Mouse (Mus musculus): ENCODE results near the gene Nup88. TPM values are rescaled to one million over a fixed set of nuclear protein-coding genes. Genes with fewer than 3 reads are reported as not detected.
"Not testable (repeated sequence)": the region's sequence is repeated elsewhere in the genome, so short reads cannot be mapped to it uniquely, and the experiment has no call there.

Nup88 gene
- polyA plus RNA-seq, 1 experiment = 49.4 TPM

DNA sequence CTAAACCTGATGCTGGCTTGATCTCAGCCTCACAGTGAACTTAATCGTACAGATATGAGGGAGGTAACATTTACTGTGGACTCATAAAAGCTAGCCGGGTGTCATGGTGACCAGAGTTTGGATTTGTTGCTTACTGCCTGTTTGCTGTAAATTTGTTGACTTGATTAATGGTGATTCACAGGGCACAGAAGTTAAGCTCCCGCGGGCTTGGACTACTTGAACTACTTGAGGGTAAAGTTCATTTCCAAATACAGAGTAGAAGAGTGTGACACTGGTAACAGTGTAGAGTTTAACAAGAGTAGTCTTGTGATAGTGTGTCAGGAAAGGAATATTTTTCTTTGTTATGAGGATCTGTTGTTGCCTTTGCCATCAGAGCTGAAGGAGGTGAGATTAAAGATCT lies 50.2 kb downstream of the Nup88 start:
- 97% methylated on average over 4 of the region's 4 CpGs for WGBS
- no peak overlapping the region for H3K27ac ChIP-seq (ENCODE audit: control insufficient read depth, insufficient read depth, low read length)
- no peak for DNase-seq
- TF ChIP-seq CTCF (IDR thresholded peaks at IDR 0.05; ENCODE audit: borderline replicate concordance, control insufficient read depth, extremely low read depth, insufficient read depth, low read length, poor library complexity) (no peak), POLR2A (IDR thresholded peaks at IDR 0.05; ENCODE audit: control insufficient read depth, extremely low read depth, insufficient read depth, low read length, poor library complexity) (no peak)
- peaks cover 43% of the 10 kb centered on the region for H3K36me3 ChIP-seq (ENCODE audit: control insufficient read depth, insufficient read depth, low read length)
- H3K4me3 ChIP-seq (ENCODE audit: control insufficient read depth, insufficient read depth, low read length) = no peak overlapping the region
- no peaks in the 10 kb centered on the region for H3K27me3 ChIP-seq (ENCODE audit: control insufficient read depth, insufficient read depth, low read length)
- no peaks in the 10 kb centered on the region for H3K4me1 ChIP-seq (replicated peaks; ENCODE audit: control insufficient read depth, insufficient read depth, low read length)

DNA sequence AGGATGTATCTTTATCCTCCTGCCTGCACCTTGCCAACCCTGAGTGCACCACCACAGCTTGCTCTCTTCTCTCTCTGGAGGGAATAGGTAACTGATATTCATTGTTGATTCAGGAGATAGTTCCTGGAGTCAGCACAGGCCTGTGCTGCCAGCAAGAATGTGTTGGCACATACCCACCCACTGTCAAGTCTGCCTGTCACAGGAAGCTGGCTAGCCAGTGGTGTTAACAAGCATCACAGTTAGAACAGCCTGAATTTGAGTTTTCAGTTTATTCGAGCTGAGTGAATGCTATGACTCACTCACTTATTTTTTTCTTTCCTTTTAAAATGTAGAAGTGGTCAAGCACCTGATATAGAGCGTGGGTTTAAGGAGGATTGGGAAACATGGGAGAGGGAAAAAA lies 51.9 kb downstream of the Nup88 start:
- H3K27ac ChIP-seq (ENCODE audit: control insufficient read depth, insufficient read depth, low read length) = no peak overlapping the region
- 92% methylated on average over 2 of the region's 2 CpGs for WGBS
- DNase-seq = no peak
- TF ChIP-seq CTCF (IDR thresholded peaks at IDR 0.05; ENCODE audit: borderline replicate concordance, control insufficient read depth, extremely low read depth, insufficient read depth, low read length, poor library complexity) (no peak), POLR2A (IDR thresholded peaks at IDR 0.05; ENCODE audit: control insufficient read depth, extremely low read depth, insufficient read depth, low read length, poor library complexity) (no peak)
- H3K27me3 ChIP-seq (ENCODE audit: control insufficient read depth, insufficient read depth, low read length) = no peaks in the 10 kb centered on the region
- no peaks in the 10 kb centered on the region for H3K4me1 ChIP-seq (replicated peaks; ENCODE audit: control insufficient read depth, insufficient read depth, low read length)
- H3K36me3 ChIP-seq (ENCODE audit: control insufficient read depth, insufficient read depth, low read length) = peaks cover 32% of the 10 kb centered on the region
- no peak overlapping the region for H3K4me3 ChIP-seq (ENCODE audit: control insufficient read depth, insufficient read depth, low read length)

DNA sequence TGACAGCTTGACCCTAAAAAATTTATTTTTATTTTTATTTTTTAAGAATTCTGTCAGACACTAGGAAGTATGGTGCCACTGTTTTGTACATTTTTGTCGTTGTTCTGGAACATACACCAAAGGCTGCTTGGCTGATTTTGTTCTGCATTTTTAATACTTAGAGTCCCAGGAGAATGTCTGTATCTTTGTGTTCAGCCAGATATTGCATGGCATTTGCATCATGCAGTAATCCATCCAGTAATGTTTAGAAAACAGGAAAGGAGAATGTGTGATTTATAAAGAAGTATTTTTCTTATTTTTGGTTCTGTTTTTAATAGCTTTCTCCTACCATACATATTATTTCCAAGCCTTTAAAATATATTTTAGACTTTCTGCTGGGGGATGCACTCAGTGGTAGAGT lies 57.9 kb downstream of the Nup88 start:
- TF ChIP-seq POLR2A (IDR thresholded peaks at IDR 0.05; ENCODE audit: control insufficient read depth, extremely low read depth, insufficient read depth, low read length, poor library complexity) (no peak), CTCF (IDR thresholded peaks at IDR 0.05; ENCODE audit: borderline replicate concordance, control insufficient read depth, extremely low read depth, insufficient read depth, low read length, poor library complexity) (no peak)
- Histone ChIP-seq H3K4me3 (ENCODE audit: control insufficient read depth, insufficient read depth, low read length) (no peak overlapping the region), H3K4me1 (replicated peaks; ENCODE audit: control insufficient read depth, insufficient read depth, low read length) (no peaks in the 10 kb centered on the region), H3K27ac (ENCODE audit: control insufficient read depth, insufficient read depth, low read length) (no peak overlapping the region), H3K36me3 (ENCODE audit: control insufficient read depth, insufficient read depth, low read length) (peaks cover 14% of the 10 kb centered on the region), H3K27me3 (ENCODE audit: control insufficient read depth, insufficient read depth, low read length) (no peaks in the 10 kb centered on the region)
- 83% methylated on average over 1 of the region's 1 CpGs for WGBS
- DNase-seq = no peak

DNA sequence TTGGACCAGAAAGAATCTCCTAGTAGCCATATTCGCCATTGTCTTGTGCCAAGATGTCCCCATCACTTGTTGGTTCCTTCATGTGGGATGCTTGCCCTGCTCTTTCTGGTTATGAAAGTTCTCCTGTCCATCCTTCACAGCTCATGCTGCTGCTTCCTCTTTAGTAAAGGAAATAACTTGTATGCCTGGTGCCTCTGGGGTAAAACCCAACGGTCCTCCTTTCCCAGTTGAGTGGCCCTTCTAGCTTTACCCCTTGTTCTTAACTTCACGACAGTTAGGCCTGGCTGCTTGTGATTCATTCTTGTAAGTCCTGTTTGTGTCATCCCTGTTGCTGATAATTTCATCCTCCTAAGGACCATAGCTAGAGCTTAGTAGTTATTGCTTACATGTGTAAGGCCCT lies 58.5 kb downstream of the Nup88 start:
- WGBS = 85% methylated on average over 3 of the region's 3 CpGs
- DNase-seq = no peak
- no peak overlapping the region for H3K4me3 ChIP-seq (ENCODE audit: control insufficient read depth, insufficient read depth, low read length)
- H3K27ac ChIP-seq (ENCODE audit: control insufficient read depth, insufficient read depth, low read length) = no peak overlapping the region
- TF ChIP-seq CTCF (IDR thresholded peaks at IDR 0.05; ENCODE audit: borderline replicate concordance, control insufficient read depth, extremely low read depth, insufficient read depth, low read length, poor library complexity) (no peak), POLR2A (IDR thresholded peaks at IDR 0.05; ENCODE audit: control insufficient read depth, extremely low read depth, insufficient read depth, low read length, poor library complexity) (no peak)
- H3K27me3 ChIP-seq (ENCODE audit: control insufficient read depth, insufficient read depth, low read length) = no peaks in the 10 kb centered on the region
- no peaks in the 10 kb centered on the region for H3K4me1 ChIP-seq (replicated peaks; ENCODE audit: control insufficient read depth, insufficient read depth, low read length)
- peaks cover 14% of the 10 kb centered on the region for H3K36me3 ChIP-seq (ENCODE audit: control insufficient read depth, insufficient read depth, low read length)

DNA sequence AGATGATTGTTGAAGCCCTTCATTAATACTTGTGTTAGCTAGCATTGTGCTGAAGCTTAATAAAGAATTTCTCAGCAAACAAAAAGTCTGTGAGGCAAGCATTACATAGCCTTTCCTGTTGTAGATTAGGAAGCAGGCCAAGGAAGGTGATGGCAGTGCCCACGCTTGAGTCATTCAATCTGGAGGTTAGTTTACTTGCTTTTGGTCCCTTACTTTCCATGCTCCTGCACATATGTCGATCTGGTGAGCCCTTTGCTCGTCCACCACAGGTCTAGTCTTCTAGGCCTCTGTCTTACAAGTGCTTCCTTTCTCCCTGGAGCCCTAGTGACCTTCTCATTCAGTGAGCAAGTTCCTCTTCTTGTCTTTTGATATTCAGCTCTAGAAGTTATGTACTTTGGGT lies 63.1 kb downstream of the Nup88 start:
- H3K36me3 ChIP-seq (ENCODE audit: control insufficient read depth, insufficient read depth, low read length) = peaks cover 14% of the 10 kb centered on the region
- no peaks in the 10 kb centered on the region for H3K27me3 ChIP-seq (ENCODE audit: control insufficient read depth, insufficient read depth, low read length)
- no peak for DNase-seq
- WGBS = 65% methylated on average over 3 of the region's 3 CpGs
- no peaks in the 10 kb centered on the region for H3K4me1 ChIP-seq (replicated peaks; ENCODE audit: control insufficient read depth, insufficient read depth, low read length)
- TF ChIP-seq POLR2A (IDR thresholded peaks at IDR 0.05; ENCODE audit: control insufficient read depth, extremely low read depth, insufficient read depth, low read length, poor library complexity) = no peak
- no peak for TF ChIP-seq CTCF (IDR thresholded peaks at IDR 0.05; ENCODE audit: borderline replicate concordance, control insufficient read depth, extremely low read depth, insufficient read depth, low read length, poor library complexity)
- no peak overlapping the region for H3K27ac ChIP-seq (ENCODE audit: control insufficient read depth, insufficient read depth, low read length)
- H3K4me3 ChIP-seq (ENCODE audit: control insufficient read depth, insufficient read depth, low read length) = no peak overlapping the region

DNA sequence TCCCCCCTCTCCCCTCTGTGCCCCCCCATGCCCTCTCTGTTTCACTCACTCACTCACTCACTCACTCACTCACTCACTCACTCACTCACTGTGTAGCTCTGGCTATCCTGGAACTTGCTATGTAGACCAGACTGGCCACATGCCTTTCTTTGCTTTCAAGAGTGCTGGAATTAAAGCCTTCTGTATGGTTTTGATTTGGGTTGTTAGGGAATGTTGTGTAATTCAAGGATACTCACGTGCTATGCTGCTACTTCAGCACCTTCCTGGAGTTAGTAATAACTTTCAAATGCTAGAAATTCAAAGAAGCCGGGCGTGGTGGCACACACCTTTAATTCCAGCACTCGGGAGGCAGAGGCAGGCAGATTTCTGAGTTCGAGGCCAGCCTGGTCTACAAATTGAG lies 71.6 kb downstream of the Nup88 start:
- H3K27ac ChIP-seq (ENCODE audit: control insufficient read depth, insufficient read depth, low read length) = not testable (repeated sequence)

DNA sequence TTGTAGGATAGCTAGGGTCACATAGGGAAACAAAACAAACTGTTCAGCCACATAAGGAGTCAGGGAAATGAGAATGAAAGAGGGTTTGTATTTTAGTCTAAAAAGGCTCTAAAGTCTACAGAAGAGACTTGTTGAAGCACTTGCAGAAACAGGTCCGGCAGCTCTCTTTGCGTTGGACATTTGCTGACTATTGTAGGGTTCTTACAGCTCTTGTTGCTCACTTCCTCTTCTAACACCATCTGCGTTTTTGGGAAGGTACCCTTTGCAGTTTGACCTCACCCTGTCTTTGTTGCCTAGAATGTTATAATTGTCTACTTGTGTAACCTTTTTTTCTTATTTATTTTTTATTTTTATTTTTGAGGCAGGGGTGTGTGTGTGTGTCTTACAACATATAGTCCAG lies 72.1 kb downstream of the Nup88 start:
- H3K36me3 ChIP-seq (ENCODE audit: control insufficient read depth, insufficient read depth, low read length) = peaks cover 16% of the 10 kb centered on the region; the same call in 1 of the 2 replicates
- no peaks in the 10 kb centered on the region for H3K4me1 ChIP-seq (replicated peaks; ENCODE audit: control insufficient read depth, insufficient read depth, low read length)
- no peak overlapping the region for H3K27ac ChIP-seq (ENCODE audit: control insufficient read depth, insufficient read depth, low read length)
- H3K4me3 ChIP-seq (ENCODE audit: control insufficient read depth, insufficient read depth, low read length) = no peak overlapping the region
- no peak for DNase-seq
- WGBS = 38% methylated on average over 3 of the region's 3 CpGs
- no peaks in the 10 kb centered on the region for H3K27me3 ChIP-seq (ENCODE audit: control insufficient read depth, insufficient read depth, low read length)
- TF ChIP-seq POLR2A (IDR thresholded peaks at IDR 0.05; ENCODE audit: control insufficient read depth, extremely low read depth, insufficient read depth, low read length, poor library complexity) = no peak
- no peak for TF ChIP-seq CTCF (IDR thresholded peaks at IDR 0.05; ENCODE audit: borderline replicate concordance, control insufficient read depth, extremely low read depth, insufficient read depth, low read length, poor library complexity)

More for the DNA sequence above, 71.6 kb downstream of the Nup88 start:
- not testable (repeated sequence) for H3K4me1 ChIP-seq (replicated peaks; ENCODE audit: control insufficient read depth, insufficient read depth, low read length); DNase-seq; H3K4me3 ChIP-seq (ENCODE audit: control insufficient read depth, insufficient read depth, low read length); H3K27me3 ChIP-seq (ENCODE audit: control insufficient read depth, insufficient read depth, low read length)
- 96% methylated on average over 5 of the region's 5 CpGs for WGBS
- H3K36me3 ChIP-seq (ENCODE audit: control insufficient read depth, insufficient read depth, low read length) = peaks cover 16% of the 10 kb centered on the region; the same call in 1 of the 2 replicates

Other genes starting within 250 kb of the Nup88 start
- 3.9 and 4.6 TPM in 2 replicates for gene Zfp3, start 205.8 kb downstream of the Nup88 start, polyA plus RNA-seq (2012; rRNA removed)
- 2.4 and 3.1 TPM in 2 replicates for gene Scimp, start 157.4 kb downstream of the Nup88 start, polyA plus RNA-seq (2012; rRNA removed)
- gene Rabep1, start 125.2 kb downstream of the Nup88 start, polyA plus RNA-seq (2012; rRNA removed) = 3.5 and 3.7 TPM in 2 replicates
- gene Rpain, start 240 bp upstream of the Nup88 start, polyA plus RNA-seq (2012; rRNA removed) = 45.5 and 63.5 TPM in 2 replicates
- 132 and 253 TPM in 2 replicates for gene C1qbp, start 13.1 kb upstream of the Nup88 start, polyA plus RNA-seq (2012; rRNA removed)
- 26.4 and 28.4 TPM in 2 replicates for gene Dhx33, start 34.5 kb upstream of the Nup88 start, polyA plus RNA-seq (2012; rRNA removed)
- gene Mis12, start 49.6 kb upstream of the Nup88 start, polyA plus RNA-seq (2012; rRNA removed) = 8.6 and 10.0 TPM in 2 replicates
- gene Derl2, start 49.9 kb upstream of the Nup88 start, polyA plus RNA-seq (2012; rRNA removed) = 12.5 and 14.1 TPM in 2 replicates
- gene 6330403K07Rik, start 63.5 kb upstream of the Nup88 start, polyA plus RNA-seq (2012; rRNA removed) = 0.84 and 1.2 TPM in 2 replicates
- gene Nlrp1a, start 174.7 kb upstream of the Nup88 start, polyA plus RNA-seq (2012; rRNA removed) = 0.12 and 0.28 TPM in 2 replicates